Mouse (Mus musculus) gastrocnemius, postnatal 14 days (tissue): ENCODE measurements around the gene Dcp1a. TPM values are rescaled to one million over a fixed set of nuclear protein-coding genes. Genes with fewer than 3 reads are reported as not detected.
"Not testable (repeated sequence)": the region's sequence is repeated elsewhere in the genome, so short reads cannot be mapped to it uniquely, and the experiment has no call there.

ENCODE experiments used
- DNase-seq: peaks from one replicate; pipeline ENCODE4 v3.0.0; 2021; ENCODE audit warnings: mixed read lengths
- intact Hi-C: fragments of 180-260 bp; cut with DNase I; formaldehyde crosslinking; loops from one replicate; pipeline ENCODE4 v1.15.1; 2025; ENCODE audit warnings: low total_unique reads
- total RNA-seq, 2 experiments: library from RNA; stranded (reverse); gene quantifications; 2 replicates each; pipeline ENCODE4 v1.2.3; 2021

Dcp1a gene
- total RNA-seq, 2 experiments from 2014 or later = 8.3 to 8.4 TPM

- no peak for DNase-seq
- intact Hi-C loops = no loop called here
Measured at GRCm38 (mm10) chr14:30512896-30513295, 33.6 kb downstream of the Dcp1a start.

- intact Hi-C loops = no loop called here
Measured at GRCm38 (mm10) chr14:30515931-30516723, 36.8 kb downstream of the Dcp1a start.

GRCm38 (mm10) chr14:30519323-30519722, 40.0 kb downstream of the Dcp1a start:
- no peak for DNase-seq
- intact Hi-C loops = no loop called here

More at GRCm38 (mm10) chr14:30515931-30516723, 36.8 kb downstream of the Dcp1a start:
- no peak for DNase-seq

- DNase-seq = no peak
- intact Hi-C loops = no loop called here
Measured at GRCm38 (mm10) chr14:30523356-30523755, 44.0 kb downstream of the Dcp1a start.

- DNase-seq = no peak
- intact Hi-C loops = no loop called here
Measured at GRCm38 (mm10) chr14:30528392-30528791, 49.1 kb downstream of the Dcp1a start.

GRCm38 (mm10) chr14:30528961-30529360, 49.6 kb downstream of the Dcp1a start:
- intact Hi-C loops = no loop called here
- no peak for DNase-seq

GRCm38 (mm10) chr14:30529454-30529853, 50.1 kb downstream of the Dcp1a start:
- DNase-seq = no peak
- intact Hi-C loops = no loop called here

GRCm38 (mm10) chr14:30530726-30531269, 51.5 kb downstream of the Dcp1a start:
- intact Hi-C loops = no loop called here
- no peak for DNase-seq

- intact Hi-C loops = no loop called here
- no peak for DNase-seq
Measured at GRCm38 (mm10) chr14:30531431-30531830, 52.1 kb downstream of the Dcp1a start.

GRCm38 (mm10) chr14:30531896-30532295, 52.6 kb downstream of the Dcp1a start:
- intact Hi-C loops = no loop called here
- no peak for DNase-seq

- intact Hi-C loops = no loop called here
- DNase-seq = no peak
Measured at GRCm38 (mm10) chr14:30533780-30534450, 54.6 kb downstream of the Dcp1a start.

GRCm38 (mm10) chr14:30541541-30541940, 62.2 kb downstream of the Dcp1a start:
- intact Hi-C loops = no loop called here
- peak; percentile 65 for DNase-seq

GRCm38 (mm10) chr14:30543331-30543730, 64.0 kb downstream of the Dcp1a start:
- intact Hi-C loops, DNase-seq: not testable (repeated sequence)

- intact Hi-C loops = no loop called here
Measured at GRCm38 (mm10) chr14:30548131-30548720, 68.9 kb downstream of the Dcp1a start, which contains the start of gene Tkt. TSS of gene Tkt (plus strand) at chr14:30548359.

GRCm38 (mm10) chr14:30548965-30549776, 69.8 kb downstream of the Dcp1a start:
- DNase-seq = peak; percentile 97

More at GRCm38 (mm10) chr14:30548131-30548720, 68.9 kb downstream of the Dcp1a start, which contains the start of gene Tkt:
- peak; percentile 49 for DNase-seq

GRCm38 (mm10) chr14:30549777-30550149, 70.4 kb downstream of the Dcp1a start:
- intact Hi-C loops = no loop called here
- DNase-seq = peak; percentile 28

More at GRCm38 (mm10) chr14:30548965-30549776, 69.8 kb downstream of the Dcp1a start:
- intact Hi-C loops = no loop called here

GRCm38 (mm10) chr14:30550232-30551070, 71.1 kb downstream of the Dcp1a start:
- intact Hi-C loops = no loop called here
- no peak for DNase-seq

GRCm38 (mm10) chr14:30551509-30551908, 72.2 kb downstream of the Dcp1a start:
- intact Hi-C loops = no loop called here
- no peak for DNase-seq
